Mouse (Mus musculus): ENCODE results near the gene Mrpl11. TPM values are rescaled to one million over a fixed set of nuclear protein-coding genes. Genes with fewer than 3 reads are reported as not detected.

The Mrpl11 gene
- 102 and 116 TPM in 2 replicates for polyA plus RNA-seq (2015; fragmentation: Nextera tagmentation; extraction: Ambion mirVana)

DNA sequence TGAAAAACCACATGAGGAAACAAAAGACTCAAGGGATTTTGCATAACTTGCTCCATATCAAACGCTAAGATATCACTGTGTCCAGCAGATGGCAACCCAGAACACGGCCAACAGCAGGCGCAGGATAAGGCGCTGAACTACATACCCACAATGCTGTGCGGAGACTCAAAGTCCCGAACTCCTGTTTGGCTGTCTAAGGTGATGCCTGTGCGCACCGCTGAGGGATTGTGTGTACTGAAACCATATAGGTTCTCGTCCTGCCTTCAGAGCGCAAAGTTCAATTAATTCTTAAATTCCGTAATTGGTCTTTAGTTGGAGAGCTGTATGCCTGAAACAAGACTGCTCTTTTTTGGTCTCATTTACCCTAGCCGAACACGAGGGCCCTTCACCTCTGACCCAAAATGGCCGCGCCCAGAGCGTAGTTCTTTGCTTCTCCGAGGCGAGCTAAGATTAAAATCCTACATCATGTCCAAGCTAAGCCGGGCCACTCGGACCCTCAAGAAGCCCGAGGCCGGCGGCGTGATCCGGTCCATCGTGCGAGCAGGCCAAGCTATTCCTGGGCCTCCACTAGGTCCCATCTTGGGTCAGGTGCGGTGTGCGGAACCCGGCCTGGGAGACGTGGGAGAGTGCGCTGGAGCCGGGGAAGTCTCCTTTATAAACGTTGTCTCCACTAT is at the start of gene Mrpl11:
Gene Mrpl11, plus strand, starts transcription at position 220 of the 674 bp plus-strand sequence.
- WGBS, result under 1% methylated on average over 34 of the region's 34 CpGs

DNA sequence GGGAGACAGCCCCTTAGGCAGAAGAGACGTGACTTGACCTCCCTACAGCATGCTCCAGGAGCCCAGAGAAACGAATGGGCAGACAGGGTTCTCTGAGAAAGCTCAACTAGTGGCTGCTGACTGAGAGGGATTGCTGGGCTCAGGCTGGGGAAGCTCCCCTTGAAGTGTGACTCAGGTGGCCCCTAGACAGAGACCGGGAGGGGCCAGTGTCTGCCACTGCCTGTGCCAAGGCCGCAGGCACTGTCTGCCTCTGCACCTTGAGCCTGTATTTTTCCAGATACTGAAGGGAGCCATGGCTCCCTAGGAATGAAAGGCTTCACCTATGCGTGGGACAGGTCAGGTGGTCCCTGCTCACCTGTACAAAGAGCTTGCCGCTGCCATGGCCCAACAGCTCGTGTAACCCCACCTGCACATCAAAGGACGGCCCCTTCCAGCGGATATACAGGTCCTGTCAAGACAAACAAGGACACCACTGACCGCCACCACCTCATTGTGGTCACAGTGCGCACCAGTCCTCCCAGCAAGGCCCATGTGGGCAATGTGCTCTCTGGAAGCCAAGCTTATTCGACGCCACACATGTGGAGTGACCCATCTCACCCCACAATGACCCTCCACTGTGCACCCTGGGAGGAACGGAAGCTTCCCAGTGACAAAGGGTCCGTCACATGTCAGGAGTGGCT is 45.9 kb upstream of the Mrpl11 start:
- Histone ChIP-seq H3K9me3 (no peaks in the 10 kb centered on the region), H3K27me3 (replicated peaks) (no peaks in the 10 kb centered on the region), H3K9ac (no peak overlapping the region), H3K36me3 (peaks cover 64% of the 10 kb centered on the region), H3K4me3 (replicated peaks) (no peak overlapping the region), H3K4me2 (replicated peaks) (no peak overlapping the region), H3K4me1 (replicated peaks) (no peaks in the 10 kb centered on the region), H3K27ac (no peak overlapping the region)
- ATAC-seq, result no peak
- 90% methylated on average over 15 of the region's 15 CpGs for WGBS

More for the DNA sequence above, at the start of gene Mrpl11:
- H3K27ac ChIP-seq, result peak within 1 kb of the TSS; percentile 52
- H3K4me1 ChIP-seq (replicated peaks), result peaks cover 8% of the 10 kb centered on the region; the same call in 1 of the 2 replicates
- no peaks in the 10 kb centered on the region for H3K9me3 ChIP-seq
- peak within 1 kb of the TSS; percentile 62 for H3K4me2 ChIP-seq (replicated peaks)
- H3K27me3 ChIP-seq (replicated peaks), result no peaks in the 10 kb centered on the region
- H3K4me3 ChIP-seq (replicated peaks), result peak within 1 kb of the TSS; percentile 63
- peak; percentile 98 for ATAC-seq
- H3K9ac ChIP-seq, result peak within 1 kb of the TSS; percentile 61
- peaks cover 18% of the 10 kb centered on the region for H3K36me3 ChIP-seq

DNA sequence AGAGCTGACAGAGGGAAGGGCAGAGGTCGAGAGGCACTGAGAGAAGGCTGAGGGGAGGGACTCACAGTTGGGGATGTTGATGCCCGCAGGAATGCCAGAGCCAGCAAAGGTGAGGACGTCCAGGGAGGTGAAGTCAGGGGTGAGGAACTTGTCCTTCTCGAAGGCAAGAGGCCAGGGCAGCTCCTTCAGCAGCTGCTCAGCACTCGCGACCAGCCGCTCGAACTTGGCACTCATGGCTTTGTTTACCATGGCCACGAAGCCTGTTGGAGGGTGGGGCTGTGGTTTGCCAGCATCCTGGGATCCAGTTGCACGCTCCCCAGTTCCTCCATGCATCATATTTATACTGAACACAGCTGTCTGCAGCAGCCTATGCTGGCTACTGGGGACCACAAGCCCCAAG is 45.1 kb upstream of the Mrpl11 start:
- H3K9me3 ChIP-seq, result no peaks in the 10 kb centered on the region
- no peak overlapping the region for H3K27ac ChIP-seq
- 74% methylated on average over 10 of the region's 10 CpGs for WGBS
- ATAC-seq, result no peak
- no peak overlapping the region for H3K4me3 ChIP-seq (replicated peaks)
- no peaks in the 10 kb centered on the region for H3K4me1 ChIP-seq (replicated peaks)
- H3K9ac ChIP-seq, result no peak overlapping the region
- H3K27me3 ChIP-seq (replicated peaks), result no peaks in the 10 kb centered on the region
- no peak overlapping the region for H3K4me2 ChIP-seq (replicated peaks)
- H3K36me3 ChIP-seq, result peaks cover 68% of the 10 kb centered on the region

DNA sequence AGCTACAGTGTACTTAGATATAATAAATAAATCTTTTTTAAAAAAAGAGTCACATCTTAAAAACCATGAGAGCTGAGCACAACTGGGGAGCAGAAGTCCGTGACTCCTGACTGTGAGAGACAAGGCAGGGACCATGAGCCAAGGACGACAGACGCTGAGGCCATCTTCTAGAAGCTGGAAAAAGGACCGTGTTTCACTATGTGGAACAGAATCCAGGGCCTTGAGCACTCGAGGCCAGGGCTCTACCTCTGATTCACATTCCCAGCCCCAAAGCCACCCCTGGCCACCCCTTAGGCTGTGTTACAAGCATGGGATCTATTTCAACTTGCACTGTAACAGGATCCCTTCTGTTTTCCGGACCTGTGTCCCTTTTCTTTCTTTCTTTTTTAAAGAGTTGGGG is 42.3 kb upstream of the Mrpl11 start:
- Histone ChIP-seq H3K4me3 (replicated peaks) (no peak overlapping the region), H3K27ac (no peak overlapping the region), H3K4me2 (replicated peaks) (no peak overlapping the region), H3K36me3 (peaks cover 69% of the 10 kb centered on the region), H3K9me3 (no peaks in the 10 kb centered on the region), H3K9ac (no peak overlapping the region), H3K4me1 (replicated peaks) (no peaks in the 10 kb centered on the region), H3K27me3 (replicated peaks) (no peaks in the 10 kb centered on the region)
- ATAC-seq, result no peak
- 91% methylated on average over 6 of the region's 6 CpGs for WGBS

DNA sequence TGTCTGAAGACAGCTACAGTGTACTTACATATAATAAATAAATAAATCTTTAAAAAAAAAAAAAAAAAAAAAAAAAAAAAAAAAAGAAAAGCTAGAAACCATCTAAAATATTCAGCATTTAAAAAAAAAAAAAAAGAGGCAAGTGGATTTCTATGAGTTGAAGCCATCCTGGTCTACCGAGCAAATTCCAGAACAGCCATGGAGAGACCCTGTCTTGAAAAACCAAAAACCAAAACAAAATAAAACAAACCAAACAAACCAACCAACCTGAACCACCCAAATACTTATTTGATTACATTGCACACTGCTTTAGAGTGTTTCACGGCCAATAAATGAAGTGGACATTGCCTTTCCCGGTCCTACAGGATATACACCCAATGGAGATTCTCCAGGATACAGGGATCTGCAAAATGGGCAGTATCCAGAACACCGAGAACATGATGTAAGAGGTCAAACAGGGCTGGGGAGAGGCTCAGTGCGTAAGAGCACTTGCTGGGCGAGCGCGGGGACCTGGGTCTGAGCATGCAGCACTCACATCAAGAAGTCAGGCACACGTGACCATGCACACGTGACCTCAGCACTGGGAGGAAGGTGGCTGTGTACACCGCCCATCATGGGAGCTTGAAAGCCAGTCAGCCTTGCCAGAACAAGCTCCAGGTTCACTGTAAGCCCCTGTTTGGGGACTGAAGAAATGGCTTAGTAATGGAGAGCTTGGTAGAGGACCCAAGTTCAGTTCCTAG is 36.7 kb upstream of the Mrpl11 start:
- Histone ChIP-seq H3K27me3 (replicated peaks) (no peaks in the 10 kb centered on the region), H3K27ac (no peak overlapping the region), H3K36me3 (peaks cover 34% of the 10 kb centered on the region), H3K9ac (no peak overlapping the region), H3K4me2 (replicated peaks) (no peak overlapping the region), H3K4me3 (replicated peaks) (no peak overlapping the region), H3K9me3 (no peaks in the 10 kb centered on the region), H3K4me1 (replicated peaks) (peaks cover 13% of the 10 kb centered on the region)
- WGBS, result 93% methylated on average over 11 of the region's 11 CpGs
- ATAC-seq, result no peak

DNA sequence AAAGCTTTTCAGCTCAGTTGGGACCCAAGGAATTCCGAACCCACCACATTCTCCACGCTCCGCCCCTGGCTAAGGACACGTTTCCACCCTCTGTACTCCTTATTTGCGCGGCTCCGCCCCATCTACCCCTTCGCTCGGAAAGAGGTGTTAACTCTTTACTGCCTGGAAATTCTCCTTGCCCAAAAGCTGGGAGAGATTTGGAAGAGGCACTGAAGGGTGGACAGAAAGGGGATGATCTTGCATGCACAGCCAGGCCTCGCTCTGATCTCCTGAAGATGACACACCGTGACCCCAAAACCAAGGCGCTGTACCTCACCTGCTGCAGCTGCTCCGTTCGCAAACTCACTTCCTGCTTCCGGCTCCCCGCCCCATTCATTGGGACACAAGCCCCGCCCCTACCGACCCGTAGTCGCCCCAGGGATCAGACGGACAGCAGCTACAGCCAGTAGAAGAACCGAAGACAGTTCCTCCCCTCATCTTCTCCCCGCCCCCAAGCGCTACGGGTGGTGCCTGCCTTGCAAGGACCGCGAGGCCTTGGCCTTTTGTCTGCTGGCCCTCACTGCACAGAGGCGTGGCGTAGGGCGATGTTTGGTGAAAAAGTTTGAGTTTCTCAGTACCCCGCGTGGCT is 33.9 kb upstream of the Mrpl11 start, which contains the start of gene Dpp3:
Gene Dpp3, minus strand, starts transcription at position 384 of the 628 bp plus-strand sequence.
- no peaks in the 10 kb centered on the region for H3K27me3 ChIP-seq (replicated peaks)
- WGBS, result under 1% methylated on average over 32 of the region's 32 CpGs
- peaks cover 13% of the 10 kb centered on the region for H3K4me1 ChIP-seq (replicated peaks)
- H3K36me3 ChIP-seq, result peaks cover 7% of the 10 kb centered on the region; the same call in 1 of the 2 replicates
- H3K4me3 ChIP-seq (replicated peaks), result peak within 1 kb of the TSS; percentile 61
- no peaks in the 10 kb centered on the region for H3K9me3 ChIP-seq
- peak within 1 kb of the TSS; percentile 55; the same call in 1 of the 2 replicates for H3K27ac ChIP-seq
- ATAC-seq, result peak; percentile 99
- peak within 1 kb of the TSS; percentile 68 for H3K4me2 ChIP-seq (replicated peaks)
- peak within 1 kb of the TSS; percentile 51 for H3K9ac ChIP-seq

DNA sequence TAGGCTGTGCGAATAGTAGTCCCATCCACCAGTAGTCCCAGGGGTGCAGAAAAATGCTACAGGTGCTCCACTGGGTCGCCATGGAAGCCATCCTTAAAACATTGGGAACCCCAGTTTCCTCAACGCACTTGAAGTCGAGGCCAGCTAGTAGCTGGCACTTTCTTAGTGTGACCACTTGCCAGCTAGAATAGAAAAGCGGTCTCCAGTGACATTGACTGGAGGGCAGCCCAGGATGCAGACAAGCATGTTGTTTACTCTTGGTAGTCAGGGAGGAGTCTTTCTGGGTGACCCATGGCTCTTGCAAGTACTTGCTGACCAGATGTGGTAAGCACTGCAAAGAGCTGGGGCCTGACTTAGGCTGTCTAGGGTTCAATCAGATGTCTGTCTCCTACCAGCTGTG is 33.2 kb upstream of the Mrpl11 start:
- Histone ChIP-seq H3K4me3 (replicated peaks) (peak overlapping the region; percentile 61), H3K27ac (0 out of 2 replicates have a peak overlapping the region, but pooled peaks have one; percentile 22), H3K36me3 (0 out of 2 replicates have a peak, but pooled peaks cover 5% of the 10 kb centered on the region), H3K27me3 (replicated peaks) (no peaks in the 10 kb centered on the region), H3K4me2 (replicated peaks) (peak overlapping the region; percentile 68), H3K9me3 (no peaks in the 10 kb centered on the region), H3K9ac (peak overlapping the region; percentile 36), H3K4me1 (replicated peaks) (peaks cover 13% of the 10 kb centered on the region)
- whole genome bisulfite sequencing, result 60% methylated on average over 5 of the region's 5 CpGs
- ATAC-seq, result no peak

DNA sequence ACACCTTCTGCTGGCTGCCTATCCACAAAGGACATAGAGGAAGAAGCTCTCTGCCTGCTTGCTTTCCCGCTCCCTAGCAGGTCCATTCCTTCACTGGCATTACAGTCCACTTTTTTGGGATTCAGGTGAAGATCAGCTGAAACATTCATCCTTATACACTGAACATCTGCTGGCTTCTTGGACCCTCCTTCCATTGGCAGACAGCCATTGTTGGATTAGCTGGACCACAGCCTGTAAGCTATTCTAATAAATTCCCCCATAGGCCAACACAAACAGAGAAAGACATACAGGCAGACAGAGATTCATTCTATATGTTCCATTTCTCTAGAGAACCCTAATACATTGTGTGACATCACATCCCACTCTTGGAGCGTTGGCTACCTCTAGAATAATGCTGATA is 25.1 kb upstream of the Mrpl11 start:
- no peak overlapping the region for H3K4me2 ChIP-seq (replicated peaks)
- no peak overlapping the region for H3K9ac ChIP-seq
- WGBS, result 71% methylated on average over 2 of the region's 2 CpGs
- ATAC-seq, result no peak
- H3K4me1 ChIP-seq (replicated peaks), result no peaks in the 10 kb centered on the region
- H3K27me3 ChIP-seq (replicated peaks), result no peaks in the 10 kb centered on the region
- H3K27ac ChIP-seq, result no peak overlapping the region
- H3K4me3 ChIP-seq (replicated peaks), result no peak overlapping the region
- no peaks in the 10 kb centered on the region for H3K9me3 ChIP-seq
- H3K36me3 ChIP-seq, result no peaks in the 10 kb centered on the region

DNA sequence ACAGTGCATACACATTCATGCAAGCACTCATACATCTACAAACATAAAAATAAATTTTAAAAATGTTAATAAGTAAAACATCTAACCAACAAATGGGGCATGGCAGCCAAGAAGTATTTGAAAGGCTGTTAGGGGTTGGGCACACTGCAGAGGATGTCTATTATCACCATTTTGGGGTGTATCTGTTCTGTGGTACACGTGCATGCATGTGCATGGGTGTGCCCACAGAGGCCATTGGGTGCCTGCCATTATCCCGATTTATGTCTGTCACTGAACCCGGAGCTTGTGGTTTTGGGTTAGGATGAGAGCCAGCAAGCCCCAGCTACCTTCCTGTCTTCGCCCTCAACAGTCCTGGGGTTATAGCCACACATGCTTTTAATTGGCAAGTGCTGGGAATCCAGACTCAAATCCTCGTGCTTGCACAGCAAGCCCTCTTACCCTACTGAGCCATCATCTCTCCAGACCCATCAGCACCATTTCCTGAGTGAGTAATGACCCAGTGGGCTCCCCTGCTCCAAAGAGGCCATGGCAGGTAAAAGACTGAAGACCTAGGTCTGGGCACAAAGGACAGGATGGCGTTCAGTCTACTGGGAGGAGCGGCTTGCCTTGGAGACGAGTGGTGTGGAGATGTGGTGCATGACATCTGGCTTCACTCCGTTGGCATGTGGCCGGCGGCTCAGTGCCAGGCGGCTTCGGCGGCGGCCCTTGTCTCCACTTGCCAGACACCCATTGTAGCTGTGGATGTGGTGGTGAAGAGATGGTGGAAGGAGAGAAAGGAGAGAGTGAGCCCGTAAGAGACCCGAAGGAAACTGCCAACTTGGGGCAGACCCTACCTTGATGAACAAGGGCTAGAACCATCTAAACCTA is 24.3 kb upstream of the Mrpl11 start:
- H3K27ac ChIP-seq, result no peak overlapping the region
- no peak overlapping the region for H3K4me3 ChIP-seq (replicated peaks)
- no peak for ATAC-seq
- WGBS, result 88% methylated on average over 17 of the region's 17 CpGs
- H3K4me1 ChIP-seq (replicated peaks), result peaks cover 4% of the 10 kb centered on the region; the same call in 1 of the 2 replicates
- no peak overlapping the region for H3K9ac ChIP-seq
- no peaks in the 10 kb centered on the region for H3K9me3 ChIP-seq
- no peak overlapping the region for H3K4me2 ChIP-seq (replicated peaks)
- H3K36me3 ChIP-seq, result no peaks in the 10 kb centered on the region
- no peaks in the 10 kb centered on the region for H3K27me3 ChIP-seq (replicated peaks)

DNA sequence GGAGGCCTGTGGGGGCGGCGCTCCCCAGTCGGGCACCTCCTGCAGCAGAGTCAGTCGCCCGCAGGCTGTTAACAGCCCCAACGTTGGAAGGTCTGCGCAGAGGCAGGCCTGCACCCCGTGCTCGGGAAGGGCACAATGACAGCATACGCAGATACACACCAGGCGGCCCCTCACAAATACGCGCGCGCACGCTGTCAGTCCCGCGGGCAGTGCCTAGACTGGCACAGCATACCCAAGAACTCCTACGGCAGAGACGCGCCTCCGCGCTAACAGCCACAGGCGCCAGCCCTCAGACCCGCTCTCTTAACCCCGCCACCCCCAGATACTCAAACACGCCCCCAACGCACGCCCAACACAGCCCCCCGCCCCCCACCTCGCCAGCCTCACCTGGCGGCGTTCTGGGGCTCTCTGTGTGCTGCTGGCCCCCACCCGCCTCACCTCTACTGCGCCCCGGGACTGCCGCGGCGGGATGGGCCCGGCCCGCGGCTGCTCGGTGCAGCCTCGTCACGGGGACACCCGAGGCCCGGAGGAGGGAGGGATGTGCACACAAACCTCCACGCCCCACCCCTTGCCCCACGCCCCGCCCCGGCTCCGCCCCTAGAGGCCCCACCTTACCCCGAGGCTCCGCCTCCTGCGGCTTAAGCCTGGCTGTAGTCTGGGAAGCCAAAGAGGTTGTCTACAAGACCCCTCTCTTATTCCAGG is 19.2 kb upstream of the Mrpl11 start, which contains the start of gene Peli3:
Gene Peli3, minus strand, starts transcription at position 577 of the 702 bp plus-strand sequence.
- Histone ChIP-seq H3K9ac (peak within 1 kb of the TSS; percentile 52), H3K27ac (no peak within 1 kb of the TSS), H3K27me3 (replicated peaks) (no peaks in the 10 kb centered on the region), H3K9me3 (no peaks in the 10 kb centered on the region), H3K4me3 (replicated peaks) (peak within 1 kb of the TSS; percentile 58), H3K4me1 (replicated peaks) (peaks cover 10% of the 10 kb centered on the region), H3K4me2 (replicated peaks) (peak within 1 kb of the TSS; percentile 92), H3K36me3 (no peaks in the 10 kb centered on the region)
- peak; percentile 99 for ATAC-seq
- 1% methylated on average over 54 of the region's 55 CpGs for WGBS

DNA sequence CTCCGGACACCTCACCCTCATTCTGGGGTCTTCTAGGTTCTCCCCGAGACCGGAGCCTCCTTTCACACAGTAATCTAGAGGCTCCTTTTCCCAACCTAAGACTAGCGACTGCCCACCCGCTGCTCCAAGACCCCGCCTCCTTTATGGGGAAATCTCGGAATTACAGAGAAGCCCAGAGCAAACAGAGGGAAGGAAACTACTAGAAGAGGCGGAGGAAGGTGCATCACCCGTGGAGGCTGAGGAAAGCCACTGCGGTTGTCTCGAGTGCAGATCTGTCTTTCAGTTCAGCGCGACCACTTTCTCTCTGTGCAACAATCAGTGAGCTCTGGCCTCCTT is 18.7 kb upstream of the Mrpl11 start:
- H3K4me1 ChIP-seq (replicated peaks), result peaks cover 11% of the 10 kb centered on the region
- peak overlapping the region; percentile 92 for H3K4me2 ChIP-seq (replicated peaks)
- WGBS, result 4% methylated on average over 13 of the region's 13 CpGs
- ATAC-seq, result peak; percentile 77
- no peaks in the 10 kb centered on the region for H3K27me3 ChIP-seq (replicated peaks)
- no peaks in the 10 kb centered on the region for H3K9me3 ChIP-seq
- H3K9ac ChIP-seq, result peak overlapping the region; percentile 52
- no peak overlapping the region for H3K27ac ChIP-seq
- H3K4me3 ChIP-seq (replicated peaks), result peak overlapping the region; percentile 58
- no peaks in the 10 kb centered on the region for H3K36me3 ChIP-seq
